Mouse (Mus musculus): ENCODE data around the gene Coro1a.

DNA sequence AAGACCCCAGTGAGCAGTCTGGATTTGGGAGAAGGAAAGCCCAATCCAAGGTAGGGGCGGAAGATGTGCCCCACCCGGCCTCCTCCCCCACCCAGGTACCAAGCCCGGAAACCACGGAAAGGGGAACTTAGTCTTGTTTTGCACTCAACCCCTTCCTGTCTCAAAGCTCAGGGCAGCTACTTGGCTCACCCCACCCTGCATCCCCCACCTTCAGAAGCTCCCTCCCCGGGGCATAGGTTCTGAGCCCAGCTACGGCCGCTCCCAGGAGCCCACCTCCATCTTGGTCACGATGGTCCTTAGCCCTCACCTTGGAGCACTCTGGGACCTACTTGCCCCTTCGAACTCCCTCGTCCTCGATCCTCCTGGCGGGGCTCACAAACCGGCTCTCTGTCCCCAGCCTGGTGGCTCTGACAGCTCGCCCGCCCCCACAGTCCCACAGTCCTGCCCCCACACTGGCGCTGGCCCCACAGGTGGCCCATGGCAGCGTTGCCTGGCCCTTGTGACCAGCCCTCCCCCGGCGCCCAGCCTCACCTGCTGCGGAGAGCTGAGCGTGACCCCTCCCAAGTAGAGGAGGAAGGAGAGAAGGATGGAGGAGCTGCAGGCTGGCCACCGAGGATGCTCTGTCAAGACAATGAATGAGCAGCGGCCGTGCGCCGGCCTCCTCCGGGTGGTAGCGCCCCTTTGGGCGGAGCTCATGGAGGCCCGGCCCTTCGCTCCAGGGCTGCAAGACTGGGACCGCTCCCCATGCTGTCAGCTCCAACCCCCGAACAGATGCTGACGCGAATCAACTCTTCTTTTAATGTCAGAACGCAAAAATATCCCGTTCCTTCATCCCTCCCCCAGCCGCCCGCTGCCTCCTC is 3.2 kb downstream of the Coro1a start:
- TF ChIP-seq CTCF (IDR thresholded peaks at IDR 0.05; ENCODE audit: insufficient read depth, low read length) (no peak), POLR2A (IDR thresholded peaks at IDR 0.05; ENCODE audit: borderline replicate concordance, extremely low read depth, low read depth, low read length) (peak; percentile 24; the same call in 1 of the 2 replicates)

Measured in lung, adult 2 months (tissue).